Mouse (Mus musculus) forebrain, embryonic 12.5 days (tissue): ENCODE measurements around the gene Ltbp4. TPM values are rescaled to one million over a fixed set of nuclear protein-coding genes. Genes with fewer than 3 reads are reported as not detected.

Source experiments
- ATAC-seq: fragments of 200-750 bp; cut with Nextera tagmentation; 2 replicates; pipeline ENCODE4 v1.8.0; 2017; ENCODE audit warnings: moderate TSS enrichment; ENCODE audit not compliant: low FRiP score
- H3K27ac ChIP-seq: fragments of 300-500 bp; sonication (generic); 2 replicates; pipeline ENCODE4 v1.5.1; 2016; ENCODE audit warnings: mild to moderate bottlenecking
- H3K27me3 ChIP-seq: fragments of 300-500 bp; sonication (generic); 2 replicates; pipeline ENCODE4 v1.6.1; 2016; ENCODE audit warnings: mild to moderate bottlenecking
- H3K36me3 ChIP-seq: fragments of 300-500 bp; sonication (generic); replicated peaks from 2 replicates; pipeline ENCODE4 v1.6.1; 2016; ENCODE audit warnings: mild to moderate bottlenecking
- H3K4me1 ChIP-seq: fragments of 300-500 bp; sonication (generic); 2 replicates; pipeline ENCODE4 v1.6.1; 2016
- H3K4me2 ChIP-seq: fragments of 300-500 bp; sonication (generic); 2 replicates; pipeline ENCODE4 v1.6.1; 2016; ENCODE audit warnings: mild to moderate bottlenecking, moderate library complexity
- H3K4me3 ChIP-seq: fragments of 300-500 bp; sonication (generic); replicated peaks from 2 replicates; pipeline ENCODE4 v1.5.1; 2016; ENCODE audit warnings: mild to moderate bottlenecking
- H3K9ac ChIP-seq: fragments of 300-500 bp; sonication (generic); 2 replicates; pipeline ENCODE4 v1.6.1; 2016; ENCODE audit warnings: mild to moderate bottlenecking
- H3K9me3 ChIP-seq: fragments of 300-500 bp; sonication (generic); 2 replicates; pipeline ENCODE4 v1.6.1; 2016
- WGBS: fragments of 180-500 bp; shearing (Covaris S2); methylation state at CpG from one replicate; pipeline ENCODE4 v1.1.7; 2016; 5-methylcytosine and 5-hydroxymethylcytosine counted together
- polyA plus RNA-seq: library from polyadenylated mRNA; unstranded; fragments of >200 nt; fragmentation: Nextera tagmentation; extraction: Ambion mirVana; gene quantifications from 2 replicates; pipeline ENCODE4 v1.2.1, GENCODE M21; 2016

The Ltbp4 gene
- polyA plus RNA-seq, result 12.4 and 16.5 TPM in 2 replicates

DNA sequence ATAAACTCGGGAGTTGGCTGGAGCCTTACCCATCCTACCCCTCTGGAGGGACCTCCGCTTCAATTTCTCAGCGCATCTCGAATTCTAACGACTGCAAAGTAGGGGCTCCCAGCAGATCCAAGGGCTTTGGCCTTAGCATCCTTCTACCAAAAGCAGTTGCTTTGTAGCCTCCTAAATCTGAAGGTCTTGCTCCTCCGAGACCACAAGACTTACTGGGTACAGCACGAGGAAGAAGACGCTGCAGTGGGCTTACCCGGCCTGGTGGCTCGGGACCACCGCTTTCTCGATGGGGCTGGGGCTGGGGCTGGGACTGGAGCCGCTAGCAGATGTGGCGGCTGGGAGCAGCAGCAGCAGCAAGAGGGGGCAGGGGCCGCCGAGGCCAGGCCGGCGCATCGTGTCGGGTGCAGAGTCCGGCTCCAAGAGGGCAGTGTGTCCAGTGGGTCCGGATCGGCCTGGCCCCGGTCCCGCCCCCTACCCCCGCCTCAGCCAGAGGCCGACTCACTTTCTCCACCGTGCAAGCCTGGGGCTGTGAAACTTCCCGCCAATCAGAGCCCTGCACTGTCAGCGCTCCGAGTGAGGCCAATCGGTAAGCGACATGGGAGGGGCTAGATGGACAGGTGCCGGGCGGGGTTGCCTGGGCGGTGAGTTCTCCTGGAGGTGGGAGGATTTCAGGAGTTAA, at the start of gene Ltbp4:
Ltbp4 (minus strand) TSS at position 518 of the 679 bp plus-strand sequence.
- peak within 1 kb of the TSS; percentile 43 for H3K4me3 ChIP-seq
- WGBS, result under 1% methylated on average over 36 of the region's 36 CpGs
- peak; percentile 40 for ATAC-seq
- H3K4me1 ChIP-seq, result peaks cover 49% of the 10 kb centered on the region
- 0 out of 2 replicates have a peak within 1 kb of the TSS, but pooled peaks have one; percentile 31 for H3K27ac ChIP-seq
- H3K36me3 ChIP-seq, result peaks cover 7% of the 10 kb centered on the region
- H3K9me3 ChIP-seq, result no peaks in the 10 kb centered on the region
- peak within 1 kb of the TSS; percentile 56 for H3K9ac ChIP-seq
- H3K4me2 ChIP-seq, result peak within 1 kb of the TSS; percentile 65
- H3K27me3 ChIP-seq, result peaks cover 58% of the 10 kb centered on the region

DNA sequence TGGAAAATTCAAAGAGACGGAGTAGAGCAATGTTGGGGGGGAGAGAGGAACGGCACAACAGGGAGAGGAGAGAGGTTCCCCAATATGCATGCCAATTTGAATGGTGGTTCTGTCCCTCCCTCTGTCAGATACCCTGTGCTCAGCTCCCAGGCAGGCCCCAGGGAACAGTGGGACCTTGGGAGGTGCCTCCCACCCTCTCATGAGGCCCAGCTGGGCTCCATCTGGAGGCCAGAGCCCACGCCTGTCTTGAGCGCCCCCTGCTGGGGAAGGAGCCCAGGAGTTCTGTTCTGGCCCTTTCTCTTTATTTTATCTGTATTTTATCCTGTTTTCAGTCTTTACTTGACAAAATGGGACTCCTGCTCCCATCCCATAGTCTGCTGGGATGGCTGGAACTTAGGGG, 47.2 kb upstream of the Ltbp4 start:
- Histone ChIP-seq H3K36me3 (no peaks in the 10 kb centered on the region), H3K27me3 (peaks cover 19% of the 10 kb centered on the region; the same call in 1 of the 2 replicates), H3K9ac (no peak overlapping the region), H3K4me3 (no peak overlapping the region), H3K4me2 (no peak overlapping the region), H3K9me3 (no peaks in the 10 kb centered on the region), H3K27ac (no peak overlapping the region), H3K4me1 (peaks cover 2% of the 10 kb centered on the region; the same call in 1 of the 2 replicates)
- ATAC-seq, result peak; percentile 41; the same call in 1 of the 2 replicates
- WGBS, result 34% methylated on average over 4 of the region's 4 CpGs

DNA sequence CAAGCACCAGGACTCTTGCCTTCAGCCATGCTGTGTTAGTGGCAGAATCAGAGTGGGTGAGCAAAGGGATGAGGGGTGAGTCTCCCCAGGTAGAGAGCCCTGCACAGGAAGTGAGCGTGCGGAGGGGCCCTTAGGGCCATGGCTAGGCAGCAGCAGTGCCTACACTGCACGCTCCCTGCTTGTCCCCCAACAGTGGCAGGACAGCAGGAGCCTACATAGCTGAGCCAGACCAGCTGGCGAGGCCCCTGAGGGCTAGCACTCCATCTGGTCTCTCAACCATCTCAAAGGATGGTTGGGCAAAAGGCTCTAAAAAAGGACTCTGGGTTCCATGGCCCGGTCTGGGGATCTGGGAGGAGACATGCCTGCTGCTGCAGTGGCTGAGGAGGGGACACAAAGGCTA, 46.6 kb upstream of the Ltbp4 start:
- Histone ChIP-seq H3K4me3 (no peak overlapping the region), H3K27me3 (peaks cover 24% of the 10 kb centered on the region), H3K9me3 (no peaks in the 10 kb centered on the region), H3K4me1 (peaks cover 2% of the 10 kb centered on the region; the same call in 1 of the 2 replicates), H3K27ac (no peak overlapping the region), H3K36me3 (no peaks in the 10 kb centered on the region), H3K4me2 (no peak overlapping the region), H3K9ac (no peak overlapping the region)
- WGBS, result 83% methylated on average over 5 of the region's 5 CpGs
- no peak for ATAC-seq

DNA sequence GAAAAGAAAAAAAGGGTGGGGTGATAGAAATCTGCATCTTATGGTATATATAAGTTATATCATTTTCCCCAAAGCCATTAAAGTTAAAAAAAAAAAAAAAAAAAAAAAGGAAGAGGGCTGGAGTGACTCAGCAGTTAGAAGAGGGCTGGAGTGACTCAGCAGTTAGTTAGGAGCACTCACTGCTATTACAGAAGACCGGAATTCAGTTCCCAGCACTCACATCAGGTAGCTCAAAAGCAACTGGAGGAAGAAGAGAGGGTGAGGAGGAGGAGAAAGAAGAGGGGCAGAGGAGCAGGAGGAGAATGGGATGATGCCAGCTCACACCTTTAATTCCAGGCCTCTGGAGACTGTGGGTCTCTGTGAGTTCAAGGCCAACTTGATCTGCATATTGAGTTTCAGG, 45.7 kb upstream of the Ltbp4 start:
- Histone ChIP-seq H3K4me1 (peaks cover 2% of the 10 kb centered on the region; the same call in 1 of the 2 replicates), H3K9me3 (no peaks in the 10 kb centered on the region), H3K4me2 (no peak overlapping the region), H3K27me3 (peaks cover 33% of the 10 kb centered on the region), H3K27ac (no peak overlapping the region), H3K4me3 (no peak overlapping the region), H3K36me3 (no peaks in the 10 kb centered on the region), H3K9ac (no peak overlapping the region)
- 82% methylated on average over 1 of the region's 1 CpGs for WGBS
- no peak for ATAC-seq

DNA sequence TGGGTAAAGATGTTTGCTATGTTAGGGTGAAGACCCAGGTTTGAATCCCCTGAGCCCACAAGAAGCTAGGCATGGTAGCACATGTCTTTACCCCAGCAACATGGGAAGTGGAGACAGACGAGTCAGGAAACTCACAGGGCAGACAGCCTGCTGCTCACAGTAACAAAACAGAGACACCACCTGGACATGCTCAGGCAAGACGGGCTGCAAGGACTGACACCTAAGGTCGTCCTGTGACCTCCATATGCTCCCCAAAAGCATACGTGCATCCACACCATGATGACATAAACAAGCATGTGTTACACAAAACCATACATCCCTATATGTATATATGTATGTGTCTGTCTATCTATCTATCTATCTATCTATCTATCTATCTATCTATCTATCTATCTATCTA, 44.1 kb upstream of the Ltbp4 start:
- H3K4me1 ChIP-seq, result peaks cover 2% of the 10 kb centered on the region; the same call in 1 of the 2 replicates
- H3K27me3 ChIP-seq, result peaks cover 48% of the 10 kb centered on the region
- no peak for ATAC-seq
- H3K27ac ChIP-seq, result no peak overlapping the region
- H3K4me2 ChIP-seq, result no peak overlapping the region
- H3K36me3 ChIP-seq, result no peaks in the 10 kb centered on the region
- H3K9me3 ChIP-seq, result no peaks in the 10 kb centered on the region
- no peak overlapping the region for H3K4me3 ChIP-seq
- 58% methylated on average over 4 of the region's 4 CpGs for WGBS
- H3K9ac ChIP-seq, result no peak overlapping the region

DNA sequence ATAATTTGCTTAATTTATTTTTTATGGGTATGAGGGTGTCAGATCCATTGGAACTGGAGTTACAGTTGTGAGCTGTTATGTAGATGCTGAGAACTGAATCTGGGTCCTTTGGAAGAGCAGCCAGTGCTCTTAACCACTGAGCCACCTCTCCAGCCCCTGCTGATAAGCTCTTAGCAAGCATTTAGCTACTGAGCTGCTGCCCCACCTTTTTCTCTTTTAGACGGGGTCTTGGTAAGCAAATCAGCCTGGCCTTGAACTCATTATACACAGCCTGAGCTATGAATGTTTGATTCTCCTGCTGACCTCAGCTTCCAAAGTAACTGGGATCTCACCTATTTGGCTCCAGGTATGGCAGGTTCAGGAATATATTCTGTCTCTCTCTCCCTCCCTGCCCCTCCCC, 43.5 kb upstream of the Ltbp4 start:
- 28% methylated on average over 1 of the region's 1 CpGs for WGBS
- Histone ChIP-seq H3K9me3 (no peaks in the 10 kb centered on the region), H3K4me3 (no peak overlapping the region), H3K27me3 (peaks cover 54% of the 10 kb centered on the region), H3K4me1 (peaks cover 2% of the 10 kb centered on the region; the same call in 1 of the 2 replicates), H3K27ac (no peak overlapping the region), H3K9ac (no peak overlapping the region), H3K36me3 (no peaks in the 10 kb centered on the region), H3K4me2 (no peak overlapping the region)
- no peak for ATAC-seq

DNA sequence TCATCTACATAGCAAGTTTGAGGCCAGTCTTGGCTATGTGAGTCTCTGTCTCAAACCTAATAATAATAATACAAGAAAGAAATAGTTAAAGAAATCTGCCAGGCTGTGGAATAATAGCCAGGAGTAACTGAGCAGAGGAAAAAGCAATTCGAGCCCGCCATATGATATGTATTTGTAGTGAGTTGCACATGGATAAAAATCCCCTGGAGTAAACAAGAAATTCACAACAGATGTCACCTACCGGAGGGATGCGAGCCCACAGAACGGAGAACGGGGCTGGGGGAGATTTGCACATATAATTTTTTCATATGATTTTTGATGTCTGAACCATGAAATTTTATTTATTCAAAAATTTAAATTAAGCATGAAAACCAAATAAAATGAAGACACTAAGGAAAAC, 42.3 kb upstream of the Ltbp4 start:
- Histone ChIP-seq H3K36me3 (no peaks in the 10 kb centered on the region), H3K9me3 (no peaks in the 10 kb centered on the region), H3K9ac (no peak overlapping the region), H3K27me3 (peaks cover 56% of the 10 kb centered on the region), H3K4me1 (peaks cover 5% of the 10 kb centered on the region; the same call in 1 of the 2 replicates), H3K4me3 (no peak overlapping the region), H3K4me2 (no peak overlapping the region), H3K27ac (no peak overlapping the region)
- WGBS, result 87% methylated on average over 6 of the region's 6 CpGs
- no peak for ATAC-seq

DNA sequence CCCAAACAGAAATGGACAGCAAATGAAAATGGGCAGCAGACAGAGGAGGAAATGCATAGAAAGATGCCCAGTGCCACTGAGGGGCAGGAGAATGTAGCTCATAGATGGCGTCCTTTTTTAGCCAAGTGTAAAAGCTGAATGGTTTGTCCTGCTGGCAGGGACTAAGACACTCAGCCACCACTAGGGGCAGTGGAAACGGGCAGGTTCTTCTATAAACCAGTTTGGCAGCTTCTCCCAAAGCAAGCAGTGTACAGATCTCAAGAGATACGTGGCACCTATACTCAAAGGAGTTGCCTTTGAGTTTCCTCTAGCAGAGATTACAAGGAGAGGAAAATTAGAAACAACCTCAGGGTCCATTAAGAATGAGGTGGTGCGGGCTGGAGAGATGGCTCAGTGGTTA, 40.9 kb upstream of the Ltbp4 start:
- H3K4me3 ChIP-seq, result no peak overlapping the region
- WGBS, result 20% methylated on average over 4 of the region's 4 CpGs
- no peaks in the 10 kb centered on the region for H3K36me3 ChIP-seq
- H3K9me3 ChIP-seq, result no peaks in the 10 kb centered on the region
- no peak overlapping the region for H3K27ac ChIP-seq
- no peak for ATAC-seq
- H3K4me2 ChIP-seq, result no peak overlapping the region
- H3K9ac ChIP-seq, result no peak overlapping the region
- peaks cover 65% of the 10 kb centered on the region for H3K27me3 ChIP-seq
- peaks cover 3% of the 10 kb centered on the region; the same call in 1 of the 2 replicates for H3K4me1 ChIP-seq

DNA sequence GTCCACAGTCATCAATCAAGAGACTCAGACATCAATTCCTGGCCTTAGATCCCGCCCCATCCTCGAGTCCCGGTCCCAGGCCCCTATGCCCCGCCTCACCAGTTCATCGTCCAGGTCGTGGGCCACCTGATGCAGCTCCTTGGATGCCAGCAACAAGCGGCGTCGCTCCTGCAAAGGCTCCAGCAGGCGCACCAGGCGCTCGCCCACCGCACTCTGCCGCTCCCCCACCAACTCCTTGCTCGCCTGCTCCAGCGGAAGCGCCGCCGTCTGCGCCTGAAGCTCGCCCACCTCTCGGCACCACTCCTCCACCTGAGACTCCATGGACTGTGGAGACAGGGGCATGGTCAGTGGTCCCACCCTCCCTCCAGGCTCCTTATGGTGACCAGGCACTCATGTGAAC, 37.8 kb upstream of the Ltbp4 start:
- WGBS, result 0% methylated on average over 22 of the region's 22 CpGs
- peak overlapping the region; percentile 21 for H3K4me2 ChIP-seq
- H3K27me3 ChIP-seq, result peaks cover 91% of the 10 kb centered on the region
- ATAC-seq, result no peak
- H3K4me3 ChIP-seq, result peak overlapping the region; percentile 9; the same call in 1 of the 2 replicates
- H3K36me3 ChIP-seq, result no peaks in the 10 kb centered on the region
- peaks cover 10% of the 10 kb centered on the region for H3K4me1 ChIP-seq
- no peak overlapping the region for H3K27ac ChIP-seq
- H3K9me3 ChIP-seq, result no peaks in the 10 kb centered on the region
- no peak overlapping the region for H3K9ac ChIP-seq

DNA sequence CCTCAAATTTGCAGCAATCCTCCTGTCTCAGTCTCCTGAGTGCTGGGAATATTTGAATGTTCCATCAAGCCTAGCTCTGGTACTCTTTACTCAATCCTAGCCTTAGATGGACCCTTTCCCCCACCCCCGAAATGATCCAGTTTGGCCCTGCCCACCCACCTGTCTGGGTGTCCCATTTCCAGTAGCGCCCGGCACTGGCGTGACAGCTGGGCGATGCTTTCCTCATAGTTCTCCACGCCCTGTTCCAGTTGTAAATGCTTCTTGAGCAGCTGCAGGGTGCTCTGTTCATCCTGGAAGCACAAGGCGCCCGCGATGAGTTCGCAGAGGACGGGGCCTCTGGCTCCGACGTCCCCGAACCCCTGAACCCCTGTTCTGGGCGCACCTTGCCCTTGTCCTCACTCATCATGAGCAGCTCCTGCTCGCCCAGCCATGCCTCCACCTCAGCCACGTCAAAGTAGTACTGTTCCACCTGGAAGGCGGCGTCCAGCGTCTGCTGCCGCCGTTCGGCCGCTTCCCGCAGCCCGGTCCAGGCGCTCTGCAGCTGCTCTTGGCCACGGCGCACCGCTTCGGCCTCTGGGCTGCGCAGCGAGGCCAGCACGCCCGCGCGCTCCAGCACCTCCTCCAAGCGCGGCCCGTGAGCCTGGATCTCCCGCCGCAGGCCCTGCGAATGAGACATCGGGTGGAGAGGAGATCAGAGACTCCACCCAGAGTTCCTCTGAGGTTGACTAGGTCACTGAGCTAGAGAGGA, 34.4 kb upstream of the Ltbp4 start:
- no peak for ATAC-seq
- no peak overlapping the region for H3K27ac ChIP-seq
- peak overlapping the region; percentile 21; the same call in 1 of the 2 replicates for H3K4me2 ChIP-seq
- peak overlapping the region; percentile 29; the same call in 1 of the 2 replicates for H3K9ac ChIP-seq
- H3K27me3 ChIP-seq, result peaks cover 99% of the 10 kb centered on the region
- peaks cover 4% of the 10 kb centered on the region; the same call in 1 of the 2 replicates for H3K9me3 ChIP-seq
- WGBS, result 5% methylated on average over 44 of the region's 44 CpGs
- no peaks in the 10 kb centered on the region for H3K36me3 ChIP-seq
- peaks cover 10% of the 10 kb centered on the region for H3K4me1 ChIP-seq
- H3K4me3 ChIP-seq, result peak overlapping the region; percentile 15

DNA sequence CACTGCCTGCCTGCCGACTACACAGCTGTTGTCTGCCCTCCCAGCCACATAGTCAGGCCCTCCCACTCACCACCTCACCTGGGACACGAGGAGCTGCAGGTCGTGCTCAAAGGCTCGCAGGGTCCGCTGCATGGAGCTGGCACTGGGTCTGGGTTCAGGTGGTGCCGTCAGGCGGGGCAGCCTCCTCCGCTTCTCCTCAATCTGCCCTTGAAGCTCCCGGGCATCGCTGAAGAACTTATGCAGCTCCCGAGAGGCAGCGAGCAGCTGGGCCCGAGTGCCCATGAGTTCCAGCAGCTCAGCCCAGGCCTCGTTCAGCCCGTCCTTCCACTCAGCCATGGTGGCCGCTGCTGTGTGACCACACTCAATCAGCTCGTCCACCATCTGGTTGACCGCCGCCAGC, 31.6 kb upstream of the Ltbp4 start:
- Histone ChIP-seq H3K27ac (no peak overlapping the region), H3K4me3 (no peak overlapping the region), H3K9ac (no peak overlapping the region), H3K9me3 (peaks cover 4% of the 10 kb centered on the region; the same call in 1 of the 2 replicates), H3K36me3 (no peaks in the 10 kb centered on the region), H3K4me2 (no peak overlapping the region), H3K4me1 (peaks cover 11% of the 10 kb centered on the region; the same call in 1 of the 2 replicates), H3K27me3 (peaks cover 100% of the 10 kb centered on the region)
- 86% methylated on average over 19 of the region's 19 CpGs for WGBS
- no peak for ATAC-seq

DNA sequence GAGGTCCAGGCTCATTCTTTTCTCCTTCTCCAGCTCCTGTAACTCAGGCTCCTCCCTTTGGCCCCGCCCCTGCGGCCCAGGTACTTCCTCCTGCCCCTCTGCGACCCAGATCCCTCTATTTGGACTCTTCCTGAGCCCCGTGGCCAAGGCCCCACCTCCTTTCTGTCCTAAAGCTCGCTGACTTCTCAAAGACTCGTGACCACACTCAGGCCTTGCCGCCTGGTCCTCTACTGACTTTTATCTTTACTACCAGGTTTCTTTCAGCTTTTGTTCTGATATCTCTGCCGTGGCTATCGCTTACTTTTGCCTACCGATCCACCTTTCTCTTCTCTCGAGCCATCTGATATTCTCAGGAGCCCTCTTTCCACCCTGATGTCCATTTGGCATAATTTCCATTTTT, 30.5 kb upstream of the Ltbp4 start:
- no peak for ATAC-seq
- Histone ChIP-seq H3K4me2 (peak overlapping the region; percentile 9; the same call in 1 of the 2 replicates), H3K4me1 (peaks cover 14% of the 10 kb centered on the region; the same call in 1 of the 2 replicates), H3K9me3 (peaks cover 4% of the 10 kb centered on the region; the same call in 1 of the 2 replicates), H3K4me3 (0 out of 2 replicates have a peak overlapping the region, but pooled peaks have one; percentile 7), H3K36me3 (no peaks in the 10 kb centered on the region), H3K27ac (no peak overlapping the region), H3K27me3 (peaks cover 100% of the 10 kb centered on the region), H3K9ac (no peak overlapping the region)
- 9% methylated on average over 11 of the region's 11 CpGs for WGBS
